Comparison of ENCODE assay signal across 18 mouse cellular contexts in the genomic region with DNA sequence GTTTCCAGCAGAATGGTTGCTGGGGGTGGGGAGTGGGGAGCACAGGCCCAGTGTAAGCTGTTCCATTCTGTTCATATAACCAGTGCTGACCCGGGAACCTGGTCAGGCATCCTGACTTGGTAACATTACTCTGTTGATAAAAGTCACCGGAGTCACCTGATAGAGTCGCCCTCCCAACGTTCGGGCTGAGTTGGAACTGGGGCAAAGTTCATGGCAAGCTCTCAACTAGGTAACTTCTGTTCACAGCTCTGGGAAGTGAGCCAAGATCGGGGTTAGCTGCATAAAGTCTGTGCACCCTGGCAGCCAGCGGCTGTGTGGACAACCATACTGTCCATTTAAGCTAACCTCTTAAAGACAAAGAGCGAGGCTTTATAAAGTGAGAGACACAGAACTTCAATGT. TPM values are rescaled to one million over a fixed set of nuclear protein-coding genes. Genes with fewer than 3 reads are reported as not detected.
A peak's percentile ranks its signal among the peaks of the same experiment; 100 is the strongest.
DNase-seq lines count a peak whose midpoint lies in the region; ATAC-seq and TF ChIP-seq lines count a peak whose summit lies in the region.
"Not testable (repeated sequence)": the region's sequence is repeated elsewhere in the genome, so short reads cannot be mapped to it uniquely, and the experiment has no call there.
"Had no signal": no experiment of that assay in that cellular context is flagged by ENCODE, and none has a peak within 500 bp of the region (broad histone marks: within the 10 kb centered on the region; RNA-seq: fewer than 3 reads in every experiment).

No protein-coding gene starts in this region.

- TF ChIP-seq POLR2A in heart, adult 2 months (IDR thresholded peaks at IDR 0.05; ENCODE audit: insufficient read depth, low read depth, low read length): not testable (repeated sequence)

- ATAC-seq in hematopoietic stem cell, adult 5-6 weeks (replicated peaks in 1 of 2; ENCODE audit: insufficient read depth in 1 of 2, low FRiP score in 2 of 2, low TSS enrichment in 1 of 2, low read depth in 1 of 2, poor library complexity in 2 of 2, severe bottlenecking in 2 of 2): peak; percentile 32 to 66; a peak in 3 of 4 replicates
- ATAC-seq in kidney, postnatal 0 days (replicated peaks; ENCODE audit: low FRiP score, low read depth): peak; percentile 83
- ATAC-seq in liver, embryonic 16.5 days (ENCODE audit: low read depth): peak; percentile 92
- ATAC-seq in megakaryocyte progenitor cell, adult 5-6 weeks (replicated peaks; ENCODE audit: poor library complexity): peak; percentile 64
- ATAC-seq in stomach, postnatal 0 days (ENCODE audit: low FRiP score, low TSS enrichment): peak; percentile 85

- not testable (repeated sequence) for H3K36me3 ChIP-seq in heart, adult 2 months (ENCODE audit: control insufficient read depth, insufficient read depth, low read length); kidney, postnatal 0 days (ENCODE audit: insufficient read depth, low read length); liver, embryonic 16.5 days (ENCODE audit: control insufficient read depth, insufficient read depth); stomach, postnatal 0 days (ENCODE audit: control insufficient read depth, insufficient read depth, low read length)

- H3K79me2 ChIP-seq in heart, adult 2 months (replicated peaks; ENCODE audit: control insufficient read depth, insufficient read depth, low read length): not testable (repeated sequence)

- not testable (repeated sequence) for H3K9ac ChIP-seq in heart, adult 2 months (ENCODE audit: low read depth, low read length); kidney, postnatal 0 days (ENCODE audit: low read depth, low read length); liver, embryonic 16.5 days (ENCODE audit: low read depth, low read length); stomach, postnatal 0 days (ENCODE audit: low read length)

- TF ChIP-seq EP300 in heart, adult 2 months (IDR thresholded peaks at IDR 0.05; ENCODE audit: insufficient read depth, low read depth, low read length): 0 out of 2 replicates have a peak, but pooled peaks have one; percentile 53
- TF ChIP-seq EP300 in stomach, postnatal 0 days (optimal IDR thresholded peaks at IDR 0.05): not testable (repeated sequence)

- not testable (repeated sequence) for H3K4me2 ChIP-seq in kidney, postnatal 0 days (ENCODE audit: low read length); liver, embryonic 16.5 days (ENCODE audit: low read depth, low read length); stomach, postnatal 0 days (replicated peaks; ENCODE audit: low read depth)

- peak overlapping the region; percentile 45; the same call in 1 of the 2 replicates for H3K27ac ChIP-seq in heart, adult 2 months
- 0 out of 2 replicates have a peak overlapping the region, but pooled peaks have one; percentile 22 for H3K27ac ChIP-seq in kidney, postnatal 0 days
- H3K27ac ChIP-seq in liver, embryonic 16.5 days (ENCODE audit: low read length): 0 out of 2 replicates have a peak overlapping the region, but pooled peaks have one; percentile 28
- H3K27ac ChIP-seq in stomach, postnatal 0 days (replicated peaks): peak overlapping the region; percentile 45

- H3K9me3 ChIP-seq in kidney, postnatal 0 days (replicated peaks; ENCODE audit: low read length); liver, embryonic 16.5 days (replicated peaks; ENCODE audit: control insufficient read depth, low read length); stomach, postnatal 0 days (ENCODE audit: control insufficient read depth, low read length): not testable (repeated sequence)

- H3K4me3 ChIP-seq in heart, adult 2 months; kidney, postnatal 0 days (replicated peaks; ENCODE audit: low read depth, low read length); liver, embryonic 16.5 days (ENCODE audit: low read depth, low read length); stomach, postnatal 0 days (ENCODE audit: low read depth, low read length): not testable (repeated sequence)

- 15% methylated on average over 8 of the region's 8 CpGs for WGBS in heart, adult 2 months
- WGBS in kidney, postnatal 0 days: 27% methylated on average over 8 of the region's 8 CpGs
- 50% methylated on average over 8 of the region's 8 CpGs for WGBS in liver, embryonic 16.5 days (ENCODE audit: insufficient replicate concordance)
- WGBS in stomach, postnatal 0 days: 23% methylated on average over 8 of the region's 8 CpGs

- intact Hi-C loops in heart, adult 2 months (cut with DNase I): not testable (repeated sequence)

- DNase-seq in 3T3-L1 (ENCODE audit: low read depth, low spot score): peak; percentile 41
- peak; percentile 44 to 51 for DNase-seq in cerebellum, postnatal 10 days
- peak; percentile 56 to 77 for DNase-seq in heart, adult 2 months
- DNase-seq in kidney, postnatal 0 days (ENCODE audit: low spot score): peak; percentile 55
- DNase-seq in stomach, postnatal 0 days (ENCODE audit: low spot score): peak; percentile 87

- not testable (repeated sequence) for H3K27me3 ChIP-seq in heart, adult 2 months (ENCODE audit: control insufficient read depth, insufficient read depth, low read length); kidney, postnatal 0 days (ENCODE audit: insufficient read depth, low read length); liver, embryonic 16.5 days (ENCODE audit: control insufficient read depth, insufficient read depth, low read depth, low read length); stomach, postnatal 0 days (ENCODE audit: control insufficient read depth, insufficient read depth, low read length)

- TF ChIP-seq CTCF in heart, adult 2 months (IDR thresholded peaks at IDR 0.05); kidney, postnatal 0 days (IDR thresholded peaks at IDR 0.05; ENCODE audit: low read depth); stomach, postnatal 0 days (IDR thresholded peaks at IDR 0.05; ENCODE audit: low read depth): not testable (repeated sequence)

- not testable (repeated sequence) for H3K4me1 ChIP-seq in heart, adult 2 months (ENCODE audit: control insufficient read depth, insufficient read depth, low read length); kidney, postnatal 0 days (replicated peaks; ENCODE audit: insufficient read depth, low read length); liver, embryonic 16.5 days (ENCODE audit: control insufficient read depth, low read depth, low read length); stomach, postnatal 0 days (replicated peaks; ENCODE audit: control insufficient read depth, insufficient read depth)

RNA-seq across cellular contexts. Expression of gene Acot1, which starts 10.1 kb away (rescaled TPM):
- 10 to 100 TPM; 53.0 to 54.4 TPM for total RNA-seq in heart, adult 2 months (2021)
- polyA plus RNA-seq in heart, adult 2 months (2012; rRNA removed): 8.1 and 22.9 TPM in 2 replicates
- total RNA-seq in hematopoietic stem cell, adult 5-6 weeks (2017): 39.0 and 44.3 TPM in 2 replicates
- polyA plus RNA-seq in kidney, postnatal 0 days (2015; fragmentation: Nextera tagmentation; extraction: Ambion mirVana): 176 and 184 TPM in 2 replicates
- polyA plus RNA-seq in liver, embryonic 16.5 days (2015; fragmentation: Nextera tagmentation; extraction: Ambion mirVana): 30.2 and 36.4 TPM in 2 replicates
- 10.8 and 14.6 TPM in 2 replicates for total RNA-seq in megakaryocyte progenitor cell, adult 5-6 weeks (2015)
- 11.8 and 13.6 TPM in 2 replicates for total RNA-seq in megakaryocyte progenitor cell, adult 5-6 weeks (2017)
- 135 and 144 TPM in 2 replicates for polyA plus RNA-seq in stomach, postnatal 0 days (2015; fragmentation: Nextera tagmentation; extraction: Ambion mirVana)
- polyA plus RNA-seq: G1E had no signal

RNA-seq across cellular contexts. Expression of gene Acot2, which starts 11.6 kb away (rescaled TPM):
- 100 to 1,000 TPM; 112 to 114 TPM for total RNA-seq in heart, adult 2 months (2021)
- polyA plus RNA-seq in heart, adult 2 months (2012; rRNA removed): 44.4 and 52.6 TPM in 2 replicates
- total RNA-seq in hematopoietic stem cell, adult 5-6 weeks (2017): 23.0 and 25.0 TPM in 2 replicates
- 64.8 and 71.9 TPM in 2 replicates for polyA plus RNA-seq in kidney, postnatal 0 days (2015; fragmentation: Nextera tagmentation; extraction: Ambion mirVana)
- 11.2 and 12.3 TPM in 2 replicates for polyA plus RNA-seq in liver, embryonic 16.5 days (2015; fragmentation: Nextera tagmentation; extraction: Ambion mirVana)
- total RNA-seq in megakaryocyte progenitor cell, adult 5-6 weeks (2015): 12.1 and 13.3 TPM in 2 replicates
- total RNA-seq in megakaryocyte progenitor cell, adult 5-6 weeks (2017): 9.4 and 12.7 TPM in 2 replicates
- polyA plus RNA-seq in stomach, postnatal 0 days (2015; fragmentation: Nextera tagmentation; extraction: Ambion mirVana): 45.6 and 47.2 TPM in 2 replicates

RNA-seq across cellular contexts. Expression of gene Heatr4, which starts 14.6 kb away (rescaled TPM):
- not detected for total RNA-seq in heart, adult 2 months (2021)
- not detected in 2 replicates for polyA plus RNA-seq in heart, adult 2 months (2012; rRNA removed)
- not detected in 2 replicates for total RNA-seq in hematopoietic stem cell, adult 5-6 weeks (2017)
- polyA plus RNA-seq in kidney, postnatal 0 days (2015; fragmentation: Nextera tagmentation; extraction: Ambion mirVana): not detected in 2 replicates
- not detected in 2 replicates for polyA plus RNA-seq in liver, embryonic 16.5 days (2015; fragmentation: Nextera tagmentation; extraction: Ambion mirVana)
- total RNA-seq in megakaryocyte progenitor cell, adult 5-6 weeks (2015): not detected in 2 replicates
- total RNA-seq in megakaryocyte progenitor cell, adult 5-6 weeks (2017): not detected in 2 replicates
- polyA plus RNA-seq in stomach, postnatal 0 days (2015; fragmentation: Nextera tagmentation; extraction: Ambion mirVana): 0.06 TPM in 1 of 2 replicates, not detected in the other
- total RNA-seq: adrenal gland, postnatal 4 days; left cerebral cortex, postnatal 10 days had no signal
- polyA plus RNA-seq: embryonic facial prominence, embryonic 10.5 days; forebrain, embryonic 12.5 days; G1E; heart, embryonic 10.5 days; midbrain, embryonic 10.5 days; neural tube, embryonic 11.5 days had no signal

RNA-seq across cellular contexts. Expression of gene Acot4, which starts 38.9 kb away (rescaled TPM):
- 1 to 10 TPM in 1 of 2 experiments, under 1 TPM in 1; 0.91 to 1.3 TPM for total RNA-seq in heart, adult 2 months (2021)
- polyA plus RNA-seq in heart, adult 2 months (2012; rRNA removed): 0.53 and 0.61 TPM in 2 replicates
- total RNA-seq in hematopoietic stem cell, adult 5-6 weeks (2017): 0.30 and 0.69 TPM in 2 replicates
- polyA plus RNA-seq in kidney, postnatal 0 days (2015; fragmentation: Nextera tagmentation; extraction: Ambion mirVana): 17.5 and 20.7 TPM in 2 replicates
- polyA plus RNA-seq in liver, embryonic 16.5 days (2015; fragmentation: Nextera tagmentation; extraction: Ambion mirVana): 8.4 and 10.0 TPM in 2 replicates
- total RNA-seq in megakaryocyte progenitor cell, adult 5-6 weeks (2015): 0.07 TPM in 1 of 2 replicates, not detected in the other
- 0.03 TPM in 1 of 2 replicates, not detected in the other for total RNA-seq in megakaryocyte progenitor cell, adult 5-6 weeks (2017)
- polyA plus RNA-seq in stomach, postnatal 0 days (2015; fragmentation: Nextera tagmentation; extraction: Ambion mirVana): 1.2 and 1.3 TPM in 2 replicates
- polyA plus RNA-seq: G1E had no signal

RNA-seq across cellular contexts. Expression of gene Gm49366, which starts 39.5 kb away (rescaled TPM):
- not detected for total RNA-seq in heart, adult 2 months (2021)
- polyA plus RNA-seq in heart, adult 2 months (2012; rRNA removed): 2.0 TPM in 1 of 2 replicates, not detected in the other
- total RNA-seq in hematopoietic stem cell, adult 5-6 weeks (2017): not detected in 2 replicates
- polyA plus RNA-seq in kidney, postnatal 0 days (2015; fragmentation: Nextera tagmentation; extraction: Ambion mirVana): not detected in 2 replicates
- not detected in 2 replicates for polyA plus RNA-seq in liver, embryonic 16.5 days (2015; fragmentation: Nextera tagmentation; extraction: Ambion mirVana)
- not detected in 2 replicates for total RNA-seq in megakaryocyte progenitor cell, adult 5-6 weeks (2015)
- not detected in 2 replicates for total RNA-seq in megakaryocyte progenitor cell, adult 5-6 weeks (2017)
- not detected in 2 replicates for polyA plus RNA-seq in stomach, postnatal 0 days (2015; fragmentation: Nextera tagmentation; extraction: Ambion mirVana)
- total RNA-seq: adrenal gland, postnatal 4 days; G1E; left cerebral cortex, postnatal 10 days had no signal
- polyA plus RNA-seq: cerebellum, adult 2 months; embryonic facial prominence, embryonic 10.5 days; forebrain, embryonic 12.5 days; G1E; heart, embryonic 10.5 days; midbrain, embryonic 10.5 days; neural tube, embryonic 11.5 days; testis, adult 2 months had no signal
